Mouse (Mus musculus) midbrain, embryonic 14.5 days (tissue): ENCODE data around the gene Arhgef12. TPM values are rescaled to one million over a fixed set of nuclear protein-coding genes. Genes with fewer than 3 reads are reported as not detected.

ENCODE experiments used
- ATAC-seq: fragments of 200-750 bp; cut with Nextera tagmentation; 2 replicates; pipeline ENCODE4 v1.8.0; 2017; ENCODE audit warnings: moderate number of reproducible peaks, moderate library complexity; ENCODE audit not compliant: low FRiP score, low TSS enrichment
- DNase-seq: peaks from one replicate; pipeline ENCODE4 v3.0.0-alpha.2; 2015
- H3K27ac ChIP-seq: fragments of 300-500 bp; sonication (generic); replicated peaks from 2 replicates; pipeline ENCODE4 v1.5.1; 2014; ENCODE audit warnings: mild to moderate bottlenecking, low read depth, low read length, moderate library complexity
- H3K27me3 ChIP-seq: fragments of 300-500 bp; sonication (generic); 2 replicates; pipeline ENCODE4 v1.6.1; 2014; ENCODE audit warnings: low read length, control low read depth, mixed read lengths; ENCODE audit not compliant: control insufficient read depth, insufficient read depth
- H3K36me3 ChIP-seq: fragments of 300-500 bp; sonication (generic); 2 replicates; pipeline ENCODE4 v1.6.1; 2014; ENCODE audit warnings: low read length, control low read depth; ENCODE audit not compliant: control insufficient read depth, insufficient read depth
- H3K4me1 ChIP-seq: fragments of 300-500 bp; sonication (generic); 2 replicates; pipeline ENCODE4 v1.6.1; 2014; ENCODE audit warnings: mild to moderate bottlenecking, antibody characterized with exemption, low read length, control low read depth; ENCODE audit not compliant: control insufficient read depth, insufficient read depth
- H3K4me2 ChIP-seq: fragments of 300-500 bp; sonication (generic); 2 replicates; pipeline ENCODE4 v1.6.1; 2014; ENCODE audit warnings: mild to moderate bottlenecking, low read length, moderate library complexity
- H3K4me3 ChIP-seq: fragments of 300-500 bp; sonication (generic); replicated peaks from 2 replicates; pipeline ENCODE4 v1.5.1; 2014; ENCODE audit warnings: low read depth, low read length
- H3K9ac ChIP-seq: fragments of 300-500 bp; sonication (generic); replicated peaks from 2 replicates; pipeline ENCODE4 v1.6.1; 2014; ENCODE audit warnings: mild to moderate bottlenecking, low read length, moderate library complexity
- H3K9me3 ChIP-seq: fragments of 300-500 bp; sonication (generic); 2 replicates; pipeline ENCODE4 v1.6.1; 2016; ENCODE audit warnings: low read length, control low read depth, mixed read lengths; ENCODE audit not compliant: control insufficient read depth
- WGBS: fragments of 180-500 bp; shearing (Covaris S2); extraction: QIAGEN DNeasy Blood & Tissue Kit; methylation state at CpG from one replicate; pipeline ENCODE4 v1.1.7; 2014; 5-methylcytosine and 5-hydroxymethylcytosine counted together
- polyA plus RNA-seq: library from polyadenylated mRNA; unstranded; fragments of >200 nt; fragmentation: Nextera tagmentation; extraction: Ambion mirVana; gene quantifications from 2 replicates; pipeline ENCODE4 v1.2.1, GENCODE M21; 2014

Arhgef12 gene
- polyA plus RNA-seq, 1 experiment from 2014 or later = 38.6 TPM

DNA sequence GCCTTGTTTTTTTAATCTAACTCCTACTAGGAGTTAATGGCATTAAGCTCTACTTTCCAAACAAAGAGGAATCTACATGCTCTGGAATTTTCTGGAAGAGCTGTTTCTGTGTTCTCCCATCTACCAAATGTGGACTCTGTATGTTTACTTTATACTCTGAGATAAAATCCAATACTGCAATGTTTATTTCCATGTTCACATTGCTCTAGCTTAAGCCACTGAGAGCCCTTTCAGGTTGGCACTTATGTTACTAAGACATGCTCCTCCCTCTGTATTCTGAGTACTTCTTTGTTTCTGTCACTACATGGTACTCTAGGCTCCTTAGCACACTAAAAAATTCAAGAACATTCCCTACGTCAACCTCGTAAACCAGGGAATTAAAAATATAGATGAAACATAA lies 56.6 kb downstream of the Arhgef12 start:
- DNase-seq (no peak), ATAC-seq (no peak)
- H3K9me3 ChIP-seq = no peaks in the 10 kb centered on the region

DNA sequence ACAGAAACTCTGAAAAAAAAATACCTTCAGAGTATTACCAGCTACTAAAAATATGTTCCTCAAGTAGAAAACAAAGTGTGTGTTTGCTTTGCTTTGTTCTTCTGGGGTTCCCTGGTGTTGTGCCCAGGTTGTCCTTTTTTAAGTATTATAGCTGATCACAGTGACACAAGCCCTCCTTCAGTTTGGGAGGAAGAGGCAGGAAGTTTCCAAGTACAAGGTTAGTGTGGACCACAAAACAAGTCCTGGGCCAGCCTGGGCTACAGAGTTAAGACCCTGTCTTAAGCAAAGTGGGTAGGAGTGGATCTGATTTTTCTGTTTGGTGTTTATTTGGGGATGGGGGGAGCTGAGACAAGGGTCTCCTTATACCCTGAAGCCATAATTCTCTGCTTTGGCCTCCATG lies 62.6 kb downstream of the Arhgef12 start:
- Histone ChIP-seq H3K4me3 (no peak overlapping the region), H3K27ac (no peak overlapping the region), H3K9ac (no peak overlapping the region), H3K4me2 (no peak overlapping the region), H3K36me3 (peaks cover 18% of the 10 kb centered on the region), H3K4me1 (no peaks in the 10 kb centered on the region), H3K9me3 (no peaks in the 10 kb centered on the region), H3K27me3 (no peaks in the 10 kb centered on the region)
- ATAC-seq (no peak), DNase-seq (no peak)

More for the DNA sequence above, 56.6 kb downstream of the Arhgef12 start:
- H3K4me1 ChIP-seq = no peaks in the 10 kb centered on the region
- H3K4me3 ChIP-seq = no peak overlapping the region
- no peak overlapping the region for H3K4me2 ChIP-seq
- WGBS = 91% methylated on average over 2 of the region's 2 CpGs
- H3K27ac ChIP-seq = no peak overlapping the region
- no peaks in the 10 kb centered on the region for H3K36me3 ChIP-seq
- no peak overlapping the region for H3K9ac ChIP-seq
- no peaks in the 10 kb centered on the region for H3K27me3 ChIP-seq

DNA sequence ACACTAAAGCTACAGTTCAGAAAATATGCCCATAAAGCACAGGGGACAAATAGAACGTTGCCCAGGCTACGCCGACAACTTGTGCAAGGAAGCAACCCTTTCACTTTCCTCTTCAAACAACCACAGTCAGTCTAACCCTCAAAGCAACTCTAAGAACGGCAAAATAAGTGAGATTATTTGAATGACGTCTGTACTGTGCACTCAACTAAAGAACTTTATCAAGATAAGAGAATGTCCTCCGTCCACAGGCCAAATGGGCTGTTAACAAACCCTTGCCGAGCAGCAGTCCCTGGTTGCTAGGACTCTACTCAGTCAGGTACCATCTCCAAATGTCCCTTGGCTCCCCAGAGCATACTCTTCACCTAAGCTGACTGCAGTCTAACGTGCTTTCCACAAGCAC lies 68.6 kb downstream of the Arhgef12 start:
- DNase-seq = no peak
- Histone ChIP-seq H3K4me1 (no peaks in the 10 kb centered on the region), H3K27me3 (no peaks in the 10 kb centered on the region), H3K9ac (no peak overlapping the region), H3K4me3 (no peak overlapping the region), H3K27ac (no peak overlapping the region), H3K36me3 (peaks cover 21% of the 10 kb centered on the region), H3K9me3 (no peaks in the 10 kb centered on the region), H3K4me2 (no peak overlapping the region)
- WGBS = 85% methylated on average over 8 of the region's 8 CpGs
- no peak for ATAC-seq

DNA sequence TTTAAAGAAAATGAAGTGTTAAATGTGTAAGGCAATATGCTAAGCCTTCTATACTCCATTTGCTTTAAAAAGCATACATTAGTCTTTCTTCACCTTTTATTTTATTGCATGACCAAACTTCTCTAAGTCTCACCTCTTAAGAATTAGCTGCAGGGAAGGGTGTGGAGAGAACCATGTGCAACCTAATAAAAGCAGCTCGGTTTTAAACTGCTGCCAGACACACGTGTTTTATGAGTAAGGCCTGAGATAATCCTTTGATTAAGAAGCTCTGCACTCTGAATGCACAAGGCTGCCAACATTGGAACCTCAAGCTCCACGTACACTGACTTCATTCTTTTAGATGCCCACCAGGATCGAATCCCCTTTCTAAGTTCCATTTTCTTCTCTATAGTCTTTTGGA lies 71.8 kb downstream of the Arhgef12 start:
- H3K9me3 ChIP-seq = no peaks in the 10 kb centered on the region
- H3K9ac ChIP-seq = no peak overlapping the region
- H3K27ac ChIP-seq = no peak overlapping the region
- DNase-seq = no peak
- H3K27me3 ChIP-seq = no peaks in the 10 kb centered on the region
- no peak overlapping the region for H3K4me2 ChIP-seq
- no peak overlapping the region for H3K4me3 ChIP-seq
- 54% methylated on average over 4 of the region's 4 CpGs for WGBS
- peaks cover 7% of the 10 kb centered on the region for H3K36me3 ChIP-seq
- H3K4me1 ChIP-seq = no peaks in the 10 kb centered on the region
- no peak for ATAC-seq

DNA sequence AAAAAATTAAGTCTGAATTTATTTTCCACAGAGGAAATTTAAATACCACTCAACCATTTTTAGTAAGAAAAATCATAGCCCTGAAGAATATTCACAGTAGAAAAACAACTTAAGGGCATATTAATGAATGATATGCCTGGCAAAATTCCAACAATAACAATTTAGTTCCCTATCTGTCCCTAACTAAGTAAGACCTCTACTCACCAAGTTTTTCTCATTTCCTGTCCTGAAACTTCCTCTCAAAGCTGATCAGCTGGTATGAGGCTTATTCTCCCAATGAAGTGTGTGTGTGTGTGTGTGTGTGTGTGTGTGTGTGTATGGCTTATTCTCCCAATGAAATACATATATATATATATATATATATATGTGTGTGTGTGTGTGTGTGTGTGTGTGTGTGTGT lies 72.8 kb downstream of the Arhgef12 start:
- ATAC-seq = no peak
- Histone ChIP-seq H3K4me1 (no peaks in the 10 kb centered on the region), H3K9me3 (no peaks in the 10 kb centered on the region), H3K36me3 (peaks cover under 1% of the 10 kb centered on the region; the same call in 1 of the 2 replicates), H3K27me3 (no peaks in the 10 kb centered on the region), H3K27ac (no peak overlapping the region), H3K4me2 (no peak overlapping the region), H3K4me3 (no peak overlapping the region), H3K9ac (no peak overlapping the region)
- no peak for DNase-seq

DNA sequence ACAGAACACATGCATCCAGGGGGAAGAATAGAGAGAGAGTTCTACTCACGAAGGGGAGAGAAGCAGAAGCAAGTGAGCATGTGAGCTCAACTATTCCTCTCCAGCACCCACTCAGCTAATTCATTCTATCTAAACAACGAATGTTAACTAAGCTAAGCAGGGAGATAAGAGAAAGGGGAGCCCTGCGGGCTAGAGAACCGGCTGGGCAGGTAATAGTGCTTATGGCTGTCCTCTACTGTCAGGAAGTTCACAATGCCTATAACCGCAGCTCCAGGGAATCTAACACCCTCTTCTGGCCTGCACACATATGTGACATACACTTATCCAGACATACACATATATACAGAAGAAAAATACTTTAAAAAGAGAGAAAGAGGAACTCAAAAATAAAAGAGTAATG lies 79.3 kb downstream of the Arhgef12 start:
- Histone ChIP-seq H3K27me3 (no peaks in the 10 kb centered on the region), H3K9ac (no peak overlapping the region), H3K4me2 (no peak overlapping the region), H3K36me3 (peaks cover 20% of the 10 kb centered on the region; the same call in 1 of the 2 replicates), H3K4me1 (no peaks in the 10 kb centered on the region), H3K27ac (no peak overlapping the region), H3K9me3 (no peaks in the 10 kb centered on the region), H3K4me3 (no peak overlapping the region)
- ATAC-seq = no peak
- WGBS = 84% methylated on average over 5 of the region's 5 CpGs
- no peak for DNase-seq

DNA sequence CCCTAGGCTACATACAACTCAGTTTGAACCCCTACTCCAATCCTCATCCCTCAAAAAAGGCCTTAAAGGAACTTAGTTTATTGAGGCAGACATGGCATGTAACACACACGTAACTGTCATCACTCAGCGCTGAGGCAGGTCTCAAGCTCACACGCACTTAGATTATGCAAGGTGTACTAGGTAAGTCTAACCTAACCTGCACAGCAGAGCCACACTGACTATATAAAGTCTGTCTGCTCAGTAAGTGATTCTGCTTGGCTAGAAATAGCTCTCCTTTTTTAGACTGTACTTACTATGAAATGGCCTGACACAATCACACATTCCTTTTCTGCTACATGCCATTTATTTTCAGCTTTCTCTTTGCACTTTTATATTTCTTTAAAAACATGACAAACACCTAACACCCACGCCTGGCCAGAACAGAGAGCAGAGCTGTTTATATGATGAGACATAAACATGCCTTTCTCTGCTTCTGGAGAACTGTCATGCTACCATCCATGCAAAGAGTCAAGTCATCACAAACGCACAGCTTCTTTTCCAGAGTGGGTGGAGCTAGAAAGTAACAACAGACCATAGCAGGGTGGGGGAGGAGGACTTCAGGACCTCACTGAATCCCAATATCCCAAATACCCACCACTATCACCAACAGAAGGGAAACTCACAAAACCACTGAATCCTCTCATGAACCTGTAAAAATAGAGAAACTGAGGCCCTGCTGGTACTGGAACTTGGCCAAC lies 85.4 kb downstream of the Arhgef12 start:
- DNase-seq (no peak), ATAC-seq (no peak)
- Histone ChIP-seq H3K36me3 (peaks cover 42% of the 10 kb centered on the region), H3K9ac (no peak overlapping the region), H3K27ac (no peak overlapping the region), H3K27me3 (no peaks in the 10 kb centered on the region), H3K4me1 (no peaks in the 10 kb centered on the region), H3K9me3 (no peaks in the 10 kb centered on the region), H3K4me2 (no peak overlapping the region), H3K4me3 (no peak overlapping the region)
- 87% methylated on average over 5 of the region's 5 CpGs for WGBS

DNA sequence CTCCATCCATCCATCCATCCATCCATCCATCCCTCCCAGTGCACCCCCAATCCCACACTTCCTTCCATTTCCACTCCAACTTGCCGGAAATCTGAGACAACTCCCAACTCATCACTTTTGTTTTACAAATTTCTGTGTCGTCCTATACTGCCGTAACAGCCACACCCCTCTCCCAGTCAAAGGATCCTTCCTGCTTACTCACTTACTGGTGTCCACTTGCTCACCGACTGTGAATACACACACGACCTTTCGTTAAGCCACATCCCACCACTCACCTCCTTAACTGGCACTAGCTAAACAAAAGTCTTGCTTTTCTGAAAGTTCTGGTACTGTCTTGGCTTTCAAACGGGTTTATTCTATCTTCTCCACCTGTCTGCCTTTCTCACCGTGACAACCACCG lies 87.4 kb downstream of the Arhgef12 start:
- Histone ChIP-seq H3K4me1 (no peaks in the 10 kb centered on the region), H3K4me3 (no peak overlapping the region), H3K9me3 (no peaks in the 10 kb centered on the region), H3K27me3 (no peaks in the 10 kb centered on the region), H3K4me2 (no peak overlapping the region), H3K27ac (no peak overlapping the region), H3K36me3 (peaks cover 45% of the 10 kb centered on the region), H3K9ac (no peak overlapping the region)
- WGBS = 94% methylated on average over 9 of the region's 9 CpGs
- no peak for DNase-seq
- no peak for ATAC-seq

DNA sequence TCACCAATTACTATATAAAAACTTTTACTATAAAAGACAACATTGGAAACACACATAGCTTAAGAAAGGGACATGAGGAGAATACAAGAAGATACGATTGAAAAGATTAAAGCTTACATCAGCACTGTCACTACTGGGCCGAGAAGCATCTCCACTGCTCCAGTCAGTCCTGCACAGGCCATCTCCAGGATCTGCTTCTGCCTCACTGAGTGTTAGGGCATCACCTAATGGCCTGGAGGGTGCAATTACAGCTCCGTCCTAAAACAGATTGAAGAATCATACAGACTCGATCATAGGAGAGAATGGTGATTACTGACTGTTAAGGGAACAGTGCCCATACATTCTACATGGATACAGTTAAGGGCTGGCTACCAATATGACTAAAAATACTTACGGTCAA lies 91.3 kb downstream of the Arhgef12 start:
- H3K4me1 ChIP-seq = no peaks in the 10 kb centered on the region
- ATAC-seq = no peak
- peaks cover 61% of the 10 kb centered on the region for H3K36me3 ChIP-seq
- H3K9me3 ChIP-seq = no peaks in the 10 kb centered on the region
- H3K4me3 ChIP-seq = no peak overlapping the region
- no peak overlapping the region for H3K4me2 ChIP-seq
- no peaks in the 10 kb centered on the region for H3K27me3 ChIP-seq
- H3K27ac ChIP-seq = no peak overlapping the region
- no peak overlapping the region for H3K9ac ChIP-seq
- peak; percentile 14 for DNase-seq
- WGBS = 92% methylated on average over 5 of the region's 5 CpGs
